Mouse (Mus musculus) liver, embryonic 14.5 days (tissue): ENCODE data around the gene Ltbp4. TPM values are rescaled to one million over a fixed set of nuclear protein-coding genes. Genes with fewer than 3 reads are reported as not detected.
A peak's percentile ranks its signal among the peaks of the same experiment; 100 is the strongest.

ENCODE experiments used
- ATAC-seq: fragments of 200-750 bp; cut with Nextera tagmentation; 2 replicates; pipeline ENCODE4 v1.8.0; 2017; ENCODE audit warnings: moderate number of reproducible peaks, mild to moderate bottlenecking, moderate library complexity; ENCODE audit not compliant: insufficient read depth
- DNase-seq, 3 experiments: peaks; one replicate each; pipeline ENCODE4 v3.0.0-alpha.2; 2012 to 2013; ENCODE audit warnings: low read depth in 3 of 3, low spot score in 3 of 3
- H3K27ac ChIP-seq: fragments of 300-500 bp; sonication (generic); 2 replicates; pipeline ENCODE4 v1.5.1; 2014; ENCODE audit warnings: moderate library complexity, mild to moderate bottlenecking, control low read depth, inconsistent platforms
- H3K27me3 ChIP-seq: fragments of 300-500 bp; sonication (generic); 2 replicates; pipeline ENCODE4 v1.6.1; 2014; ENCODE audit warnings: mild to moderate bottlenecking, low read length, moderate library complexity; ENCODE audit not compliant: control insufficient read depth, insufficient read depth
- H3K36me3 ChIP-seq: fragments of 300-500 bp; sonication (generic); replicated peaks from 2 replicates; pipeline ENCODE4 v1.6.1; 2014; ENCODE audit warnings: low read depth; ENCODE audit not compliant: control insufficient read depth, insufficient read depth
- H3K4me1 ChIP-seq, 2 experiments: fragments of 200-500 bp in 1 of 2; fragments of 300-500 bp in 1 of 2; sonication (generic) in 1 of 2; replicated peaks; 2 replicates each; pipeline ENCODE4 v1.6.1; 2012 to 2014; ENCODE audit warnings: antibody characterized with exemption in 1 of 2, inconsistent platforms in 1 of 2, low read length in 1 of 2; ENCODE audit not compliant: control insufficient read depth in 2 of 2, insufficient read depth in 2 of 2
- H3K4me2 ChIP-seq: fragments of 300-500 bp; sonication (generic); 2 replicates; pipeline ENCODE4 v1.6.1; 2014; ENCODE audit warnings: low read depth, mild to moderate bottlenecking, control low read depth, moderate library complexity
- H3K4me3 ChIP-seq, 2 experiments: fragments of 200-500 bp in 1 of 2; fragments of 300-500 bp in 1 of 2; sonication (generic) in 1 of 2; 2 replicates each; pipeline ENCODE4 v1.5.1; 2012 to 2014; ENCODE audit warnings: low read depth in 2 of 2, low read length in 2 of 2, mild to moderate bottlenecking in 2 of 2, control low read depth in 1 of 2, inconsistent platforms in 1 of 2, moderate library complexity in 1 of 2; ENCODE audit not compliant: insufficient read depth in 1 of 2
- H3K9ac ChIP-seq: fragments of 300-500 bp; sonication (generic); replicated peaks from 2 replicates; pipeline ENCODE4 v1.6.1; 2014; ENCODE audit warnings: mild to moderate bottlenecking, control low read depth, moderate library complexity
- H3K9me3 ChIP-seq: fragments of 300-500 bp; sonication (generic); 2 replicates; pipeline ENCODE4 v1.6.1; 2016; ENCODE audit warnings: low read length, mixed read lengths; ENCODE audit not compliant: control insufficient read depth
- CTCF ChIP-seq: IDR thresholded peaks from 2 replicates; pipeline ENCODE4 v1.5.1; 2016; ENCODE audit warnings: antibody characterized with exemption, low read depth, control low read depth
- EP300 ChIP-seq: IDR thresholded peaks from 2 replicates; pipeline ENCODE4 v1.6.1; 2016; ENCODE audit warnings: antibody characterized with exemption, low read depth
- WGBS: fragments of 180-500 bp; shearing (Covaris S2); extraction: QIAGEN DNeasy Blood & Tissue Kit; methylation state at CpG from one replicate; pipeline ENCODE4 v1.1.7; 2014; ENCODE audit not compliant: insufficient replicate concordance; 5-methylcytosine and 5-hydroxymethylcytosine counted together
- polyA plus RNA-seq, 2 experiments: library from polyadenylated mRNA; depleted of rRNA in 1 of 2; stranded (reverse) in 1 of 2; unstranded in 1 of 2; fragments of >200 nt; fragmentation: Nextera tagmentation in 1 of 2; extraction: Ambion mirVana in 1 of 2; gene quantifications; 2 replicates each; pipeline versions ENCODE4 v1.2.1 to v1.2.3; 2012 to 2014

Ltbp4 gene
- polyA plus RNA-seq, 2 experiments = 3.0 to 5.2 TPM

DNA sequence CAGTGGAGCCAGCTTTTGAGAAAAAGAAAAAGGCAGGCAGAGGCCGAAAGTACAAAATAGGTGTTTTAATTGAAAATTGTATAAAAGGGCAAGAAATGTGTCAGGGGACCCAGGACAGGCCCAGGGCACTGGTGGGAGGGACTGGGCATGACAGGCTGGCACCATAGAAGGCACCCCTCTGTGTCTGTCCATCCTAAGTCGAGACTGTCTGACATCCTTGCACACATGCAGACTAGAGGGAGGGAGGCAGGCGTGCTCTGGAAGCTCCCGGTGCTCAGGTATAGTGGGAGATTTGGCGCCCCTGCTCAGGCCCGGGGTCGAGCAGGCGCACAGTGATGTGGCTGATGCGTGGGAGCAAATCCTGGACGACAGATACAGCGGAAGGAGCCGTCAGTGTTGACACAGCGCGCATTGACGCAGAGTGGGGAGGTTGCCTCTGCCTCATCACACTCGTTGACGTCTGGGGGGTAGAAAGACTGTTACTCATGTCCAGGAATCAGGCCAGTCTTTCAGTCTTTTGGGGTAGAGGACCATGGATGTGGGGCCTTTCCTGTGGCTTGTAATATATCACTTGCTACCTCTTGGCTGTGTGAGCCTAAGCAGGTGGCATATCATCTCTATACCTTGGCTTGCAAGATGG is 32.3 kb downstream of the Ltbp4 start:
- Histone ChIP-seq H3K27ac (no peak overlapping the region), H3K4me3 (no peak overlapping the region), H3K36me3 (no peaks in the 10 kb centered on the region), H3K9me3 (no peaks in the 10 kb centered on the region), H3K4me2 (no peak overlapping the region), H3K9ac (no peak overlapping the region), H3K4me1 (no peaks in the 10 kb centered on the region), H3K27me3 (peaks cover 10% of the 10 kb centered on the region)
- DNase-seq = no peak
- no peak for ATAC-seq
- TF ChIP-seq CTCF (no peak), EP300 (no peak)
- 69% methylated on average over 17 of the region's 17 CpGs for WGBS

- DNase-seq = peak in 1 of 3 experiments; percentile 43
- TF ChIP-seq CTCF (peak; percentile 94), EP300 (no peak)
- H3K36me3 ChIP-seq = no peaks in the 10 kb centered on the region
- no peak overlapping the region for H3K9ac ChIP-seq
- WGBS = 10% methylated on average over 11 of the region's 11 CpGs
- H3K9me3 ChIP-seq = no peaks in the 10 kb centered on the region
- H3K4me3 ChIP-seq = no peak overlapping the region
- ATAC-seq = no peak
- no peaks in the 10 kb centered on the region for H3K27me3 ChIP-seq
- no peak overlapping the region for H3K4me2 ChIP-seq
- no peaks in the 10 kb centered on the region for H3K4me1 ChIP-seq
- H3K27ac ChIP-seq = no peak overlapping the region
Measured at GRCm38 (mm10) chr7:27302172-27302571, 35.3 kb downstream of the Ltbp4 start.

DNA sequence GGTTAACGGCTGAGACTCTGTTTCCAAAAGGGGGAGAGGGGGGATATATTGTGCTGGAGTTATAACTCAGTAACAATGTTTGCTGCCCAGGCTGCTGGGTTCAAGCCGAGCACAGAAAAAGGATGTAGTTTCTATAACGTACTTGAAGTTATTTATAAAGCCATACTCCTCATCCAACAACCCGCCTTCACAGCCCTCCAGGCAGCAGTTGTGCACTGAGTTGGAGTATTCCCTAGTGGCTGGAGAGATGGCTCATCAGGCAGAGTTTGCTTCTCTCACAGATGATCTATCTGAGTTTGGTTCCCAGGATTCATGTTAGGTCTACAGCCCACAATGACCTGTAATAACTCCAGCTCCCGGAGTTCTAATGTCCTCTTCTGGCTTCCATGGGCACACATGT is 36.7 kb downstream of the Ltbp4 start:
- H3K4me2 ChIP-seq = no peak overlapping the region
- no peak overlapping the region for H3K27ac ChIP-seq
- H3K4me1 ChIP-seq = no peaks in the 10 kb centered on the region
- H3K4me3 ChIP-seq = no peak overlapping the region
- no peak for DNase-seq
- WGBS = 62% methylated on average over 5 of the region's 5 CpGs
- no peaks in the 10 kb centered on the region for H3K27me3 ChIP-seq
- no peaks in the 10 kb centered on the region for H3K36me3 ChIP-seq
- TF ChIP-seq EP300 = no peak
- no peak for TF ChIP-seq CTCF
- no peak overlapping the region for H3K9ac ChIP-seq
- ATAC-seq = no peak
- H3K9me3 ChIP-seq = no peaks in the 10 kb centered on the region

GRCm38 (mm10) chr7:27300351-27300750 is 37.1 kb downstream of the Ltbp4 start:
- ATAC-seq (no peak), DNase-seq (no peak)
- no peaks in the 10 kb centered on the region for H3K4me1 ChIP-seq
- no peaks in the 10 kb centered on the region for H3K9me3 ChIP-seq
- no peak overlapping the region for H3K4me2 ChIP-seq
- no peak for TF ChIP-seq CTCF
- TF ChIP-seq EP300 = no peak
- H3K9ac ChIP-seq = no peak overlapping the region
- no peaks in the 10 kb centered on the region for H3K27me3 ChIP-seq
- H3K36me3 ChIP-seq = no peaks in the 10 kb centered on the region
- no peak overlapping the region for H3K27ac ChIP-seq
- 65% methylated on average over 4 of the region's 4 CpGs for WGBS
- H3K4me3 ChIP-seq = no peak overlapping the region

GRCm38 (mm10) chr7:27298816-27299215 is 38.7 kb downstream of the Ltbp4 start:
- H3K36me3 ChIP-seq = no peaks in the 10 kb centered on the region
- H3K4me1 ChIP-seq = no peaks in the 10 kb centered on the region
- WGBS = 74% methylated on average over 6 of the region's 6 CpGs
- H3K9me3 ChIP-seq = no peaks in the 10 kb centered on the region
- no peak overlapping the region for H3K4me3 ChIP-seq
- H3K4me2 ChIP-seq = no peak overlapping the region
- H3K27ac ChIP-seq = no peak overlapping the region
- DNase-seq (no peak), ATAC-seq (no peak)
- H3K27me3 ChIP-seq = no peaks in the 10 kb centered on the region
- H3K9ac ChIP-seq = no peak overlapping the region
- TF ChIP-seq CTCF (no peak), EP300 (no peak)
